Mouse (Mus musculus): ENCODE data around the gene Zic5.

DNA sequence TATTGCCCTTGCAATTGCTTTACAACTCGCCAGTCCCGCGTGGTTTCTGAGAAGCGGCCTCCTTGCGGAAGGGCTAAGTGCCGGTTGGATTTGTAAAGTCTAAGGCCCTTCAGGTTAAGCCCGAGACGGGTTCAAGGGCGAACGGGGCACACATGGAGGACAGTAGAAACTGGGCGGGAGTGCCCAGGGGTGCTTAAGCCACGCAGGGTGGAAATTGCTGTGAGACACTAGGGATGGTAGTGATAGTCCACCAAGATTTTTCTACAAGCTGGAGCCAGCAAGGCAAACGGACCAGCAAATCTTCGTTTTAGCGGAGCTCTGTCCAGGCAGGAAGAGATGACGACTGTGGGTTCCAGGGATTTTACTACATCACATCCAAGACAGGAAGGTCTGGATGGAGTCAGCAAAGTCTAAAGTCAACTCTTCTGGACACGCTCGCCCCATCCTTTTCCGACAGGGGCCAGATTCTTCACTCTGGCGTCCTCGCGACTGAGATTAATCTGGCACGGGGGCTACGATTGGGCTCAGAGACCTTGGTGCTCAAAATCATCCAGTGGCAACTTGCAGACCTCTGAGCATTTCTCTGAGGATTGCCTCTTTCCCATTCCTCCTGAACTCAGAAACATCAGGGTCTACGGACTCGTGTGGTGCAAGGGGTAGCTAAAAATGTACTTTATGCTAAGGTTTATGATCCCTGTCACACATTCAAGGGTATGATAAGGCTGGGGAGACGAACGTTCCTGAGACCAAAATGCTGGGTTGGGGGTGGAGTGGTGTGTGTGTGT lies 3.7 kb upstream of the Zic5 start:
- TF ChIP-seq POLR2A (IDR thresholded peaks at IDR 0.05; ENCODE audit: low read depth, low read length) = no peak
- no peak for TF ChIP-seq CTCF (conservative IDR thresholded peaks at IDR 0.05; ENCODE audit: insufficient read depth, insufficient read length, low read depth, low read length)

All from kidney, adult 2 months (tissue).